ENCODE assay signal across 18 mouse cellular contexts in genomic region chr16:65404816-65405215, GRCm38 (mm10).
"Had no signal": no experiment of that assay in that cellular context is flagged by ENCODE, and none has a peak within 500 bp of the region (broad histone marks: within the 10 kb centered on the region; RNA-seq: fewer than 3 reads in every experiment).

No protein-coding gene starts in this region.

- H3K27ac ChIP-seq: midbrain, embryonic 10.5 days; midbrain, embryonic 12.5 days; neural tube, embryonic 13.5 days had no signal

- H3K9me3 ChIP-seq: midbrain, embryonic 10.5 days; midbrain, embryonic 12.5 days; neural tube, embryonic 13.5 days had no signal

- H3K4me3 ChIP-seq: midbrain, embryonic 10.5 days; midbrain, embryonic 12.5 days; myocyte; neural tube, embryonic 13.5 days had no signal

- H3K4me2 ChIP-seq: lung, embryonic 14.5 days; midbrain, embryonic 12.5 days; neural tube, embryonic 13.5 days had no signal

- H3K27me3 ChIP-seq: midbrain, embryonic 12.5 days; neural tube, embryonic 13.5 days had no signal

- ATAC-seq: liver, postnatal 0 days; midbrain, embryonic 16.5 days had no signal

- H3K36me3 ChIP-seq: midbrain, embryonic 10.5 days; midbrain, embryonic 12.5 days; neural tube, embryonic 13.5 days had no signal

- DNase-seq: liver, postnatal 0 days; lung, embryonic 14.5 days; lung, postnatal 10 days; lung, postnatal 4 days; midbrain, embryonic 14.5 days; retina, postnatal 1 day; right cerebral cortex, adult 18-20 months; right cerebral cortex, postnatal 25 days; right cerebral cortex, postnatal 4 days; spleen, adult 18-20 months; thymus, adult 18-20 months; thymus, postnatal 14 days; thymus, postnatal 36 days had no signal

- H3K9ac ChIP-seq: liver, postnatal 0 days; lung, embryonic 14.5 days; midbrain, embryonic 12.5 days; neural tube, embryonic 13.5 days had no signal

- H3K4me1 ChIP-seq: midbrain, embryonic 12.5 days; neural tube, embryonic 13.5 days had no signal
